26 mouse cellular contexts compared by ENCODE assay signal in genomic region chr14:71082327-71082726, GRCm38 (mm10).
DNase-seq lines count a peak whose midpoint lies in the region; TF ChIP-seq lines count a peak whose summit lies in the region.
"Had no signal": no experiment of that assay in that cellular context is flagged by ENCODE, and none has a peak within 500 bp of the region (broad histone marks: within the 10 kb centered on the region; RNA-seq: fewer than 3 reads in every experiment).

No protein-coding gene starts in this region.

- H3K79me2 ChIP-seq in C2C12 (ENCODE audit: control insufficient read depth, insufficient read depth) (no peaks in the 10 kb centered on the region), myocyte (ENCODE audit: control insufficient read depth, insufficient read depth) (no peaks in the 10 kb centered on the region)

- no peaks in the 10 kb centered on the region for H3K36me3 ChIP-seq in C2C12 (ENCODE audit: control insufficient read depth, insufficient read depth)
- no peaks in the 10 kb centered on the region for H3K36me3 ChIP-seq in myocyte (ENCODE audit: control insufficient read depth, insufficient read depth)
- H3K36me3 ChIP-seq: embryonic facial prominence, embryonic 10.5 days; forebrain, embryonic 10.5 days; heart, embryonic 10.5 days; hindbrain, embryonic 15.5 days; limb, embryonic 12.5 days; midbrain, embryonic 15.5 days had no signal

- H3K4me3 ChIP-seq in C2C12 (ENCODE audit: insufficient read depth, poor library complexity, severe bottlenecking) (no peak overlapping the region), myocyte (no peak overlapping the region)
- H3K4me3 ChIP-seq: embryonic facial prominence, embryonic 10.5 days; forebrain, embryonic 10.5 days; heart, embryonic 10.5 days; hindbrain, embryonic 15.5 days; layer of hippocampus, adult 2 months; limb, embryonic 12.5 days; midbrain, embryonic 15.5 days had no signal

- no peaks in the 10 kb centered on the region for H3K27me3 ChIP-seq in C2C12 (ENCODE audit: control insufficient read depth, insufficient read depth, insufficient read length)
- H3K27me3 ChIP-seq in myocyte (ENCODE audit: control insufficient read depth, insufficient read depth, insufficient read length), result no peaks in the 10 kb centered on the region
- H3K27me3 ChIP-seq: hindbrain, embryonic 15.5 days; limb, embryonic 12.5 days; midbrain, embryonic 15.5 days; Patski had no signal

- H3K79me3 ChIP-seq in C2C12 (ENCODE audit: low read depth), result no peaks in the 10 kb centered on the region

- H3ac ChIP-seq in C2C12 (ENCODE audit: control insufficient read depth, insufficient read length, low read depth) (no peak overlapping the region), myocyte (ENCODE audit: control insufficient read depth, insufficient read length) (no peak overlapping the region)

- H3K4me2 ChIP-seq in myocyte (ENCODE audit: low read depth), result no peak overlapping the region
- H3K4me2 ChIP-seq: hindbrain, embryonic 15.5 days; limb, embryonic 12.5 days; liver, embryonic 11.5 days; midbrain, embryonic 15.5 days had no signal

- TF ChIP-seq POLR2A in myocyte (IDR thresholded peaks at IDR 0.05; ENCODE audit: insufficient read length, low read depth), result no peak

- no peak for TF ChIP-seq CTCF in C2C12 (IDR thresholded peaks at IDR 0.05; ENCODE audit: control insufficient read depth, insufficient read depth, insufficient read length)

- DNase-seq in adrenal gland, postnatal 14 days, result peak; percentile 15
- DNase-seq in adrenal gland, postnatal 10 days, result no peak
- peak; percentile 24 for DNase-seq in R1 (ENCODE audit: low read depth, low spot score)
- no peak for DNase-seq in gastrocnemius, adult 8-10 months (ENCODE audit: low spot score in 2 of 2)
- no peak for DNase-seq in right cerebral cortex, postnatal 25 days
- DNase-seq: B cell, adult 2 months; cerebellum, adult 11 months; cerebellum, postnatal 10 days; kidney, adult 9 months; kidney, postnatal 25 days; liver, postnatal 0 days; lung, postnatal 14 days; right cerebral cortex, adult 18-20 months; thymus, adult 2 months; thymus, postnatal 4 days had no signal

TF ChIP-seq in C2C12, 6 proteins besides CTCF, POLR2A, EP300 and RAD21:
- TF ChIP-seq MYOG (IDR thresholded peaks at IDR 0.05; ENCODE audit: control insufficient read depth, extremely low read depth, insufficient read length), result no peak
- peak; percentile 27 for TF ChIP-seq CEBPB (IDR thresholded peaks at IDR 0.05; ENCODE audit: low read depth)
- TF ChIP-seq FOSL1 (IDR thresholded peaks at IDR 0.05; ENCODE audit: insufficient read depth, low read length, poor library complexity, severe bottlenecking), result no peak
- TF ChIP-seq MAX (IDR thresholded peaks at IDR 0.05), result peak; percentile 19
- peak; percentile 80 for TF ChIP-seq MYOD1 (IDR thresholded peaks at IDR 0.05; ENCODE audit: control insufficient read depth, insufficient read length, low read depth)
- no peak for TF ChIP-seq USF1 (IDR thresholded peaks at IDR 0.05; ENCODE audit: low read depth)

TF ChIP-seq in myocyte, 11 proteins besides CTCF, POLR2A, EP300 and RAD21:
- peak in 1 of 3 experiments; percentile 6 for TF ChIP-seq MYOG (IDR thresholded peaks at IDR 0.05; ENCODE audit: control insufficient read depth in 1 of 3, insufficient read depth in 1 of 3, insufficient read length in 2 of 3, low read depth in 2 of 3)
- no peak for TF ChIP-seq USF1 (IDR thresholded peaks at IDR 0.05; ENCODE audit: low read depth)
- peak in 2 of 3 experiments; percentile 20 to 54 for TF ChIP-seq MYOD1 (IDR thresholded peaks at IDR 0.05; ENCODE audit: control insufficient read depth in 1 of 3, insufficient read length in 2 of 3, low read depth in 2 of 3)
- TF ChIP-seq POLR2AphosphoS2 (IDR thresholded peaks at IDR 0.05; ENCODE audit: insufficient read length, low read depth), result no peak

Comparison
In these comparisons a context has a peak if more than half of its experiments do, and no peak if none do; other contexts are left out.
1. DNase-seq: peak in adrenal gland, postnatal 14 days (single experiment) and R1 (single experiment); none in adrenal gland, postnatal 10 days (single experiment), gastrocnemius, adult 8-10 months (0 of 2) and right cerebral cortex, postnatal 25 days (single experiment).